Mouse (Mus musculus) hindbrain, embryonic 12.5 days (tissue): ENCODE results near the gene Ccdc191. TPM values are rescaled to one million over a fixed set of nuclear protein-coding genes. Genes with fewer than 3 reads are reported as not detected.

ENCODE experiments used
- ATAC-seq: fragments of 200-750 bp; cut with Nextera tagmentation; 2 replicates; pipeline ENCODE4 v1.8.0; 2017; ENCODE audit warnings: moderate TSS enrichment; ENCODE audit not compliant: low FRiP score
- H3K27ac ChIP-seq: fragments of 300-500 bp; sonication (generic); 2 replicates; pipeline ENCODE4 v1.5.1; 2016; ENCODE audit warnings: mild to moderate bottlenecking
- H3K27me3 ChIP-seq: fragments of 300-500 bp; sonication (generic); 2 replicates; pipeline ENCODE4 v1.6.1; 2016; ENCODE audit warnings: mild to moderate bottlenecking
- H3K36me3 ChIP-seq: fragments of 300-500 bp; sonication (generic); 2 replicates; pipeline ENCODE4 v1.6.1; 2016; ENCODE audit warnings: mild to moderate bottlenecking
- H3K4me1 ChIP-seq: fragments of 300-500 bp; sonication (generic); 2 replicates; pipeline ENCODE4 v1.6.1; 2016
- H3K4me2 ChIP-seq: fragments of 300-500 bp; sonication (generic); replicated peaks from 2 replicates; pipeline ENCODE4 v1.6.1; 2016; ENCODE audit warnings: mild to moderate bottlenecking
- H3K4me3 ChIP-seq: fragments of 300-500 bp; sonication (generic); 2 replicates; pipeline ENCODE4 v1.5.1; 2016; ENCODE audit warnings: mild to moderate bottlenecking
- H3K9ac ChIP-seq: fragments of 300-500 bp; sonication (generic); 2 replicates; pipeline ENCODE4 v1.6.1; 2016; ENCODE audit warnings: mild to moderate bottlenecking, moderate library complexity
- H3K9me3 ChIP-seq: fragments of 300-500 bp; sonication (generic); replicated peaks from 2 replicates; pipeline ENCODE4 v1.6.1; 2016; ENCODE audit warnings: mild to moderate bottlenecking
- WGBS: fragments of 180-500 bp; shearing (Covaris S2); methylation state at CpG from one replicate; pipeline ENCODE4 v1.1.7; 2016; 5-methylcytosine and 5-hydroxymethylcytosine counted together
- microRNA-seq: library from miRNA; unstranded; fragments of <30 nt; microRNA quantifications from one replicate; pipeline ENCODE4, GENCODE M21; 2017
- polyA plus RNA-seq: library from polyadenylated mRNA; unstranded; fragments of >200 nt; fragmentation: Nextera tagmentation; extraction: Ambion mirVana; gene quantifications from 2 replicates; pipeline ENCODE4 v1.2.1, GENCODE M21; 2016

Ccdc191 gene
- polyA plus RNA-seq, 1 experiment from 2014 or later = 11.2 TPM

- no peak for ATAC-seq
- Histone ChIP-seq H3K9ac (no peak overlapping the region), H3K27me3 (no peaks in the 10 kb centered on the region), H3K4me3 (no peak overlapping the region), H3K4me2 (no peak overlapping the region), H3K9me3 (no peaks in the 10 kb centered on the region), H3K36me3 (no peaks in the 10 kb centered on the region), H3K4me1 (no peaks in the 10 kb centered on the region), H3K27ac (no peak overlapping the region)
- 87% methylated on average over 5 of the region's 5 CpGs for WGBS
These were observed 109.9 kb downstream of the Ccdc191 start for GRCm38 (mm10) chr16:43999541-43999940.

GRCm38 (mm10) chr16:44002086-44002485, 112.5 kb downstream of the Ccdc191 start:
- no peak for ATAC-seq
- Histone ChIP-seq H3K9me3 (no peaks in the 10 kb centered on the region), H3K4me3 (no peak overlapping the region), H3K4me1 (no peaks in the 10 kb centered on the region), H3K27me3 (no peaks in the 10 kb centered on the region), H3K27ac (no peak overlapping the region), H3K36me3 (no peaks in the 10 kb centered on the region), H3K4me2 (no peak overlapping the region), H3K9ac (no peak overlapping the region)
- WGBS = 69% methylated on average over 5 of the region's 5 CpGs

GRCm38 (mm10) chr16:44011010-44011409, 121.4 kb downstream of the Ccdc191 start:
- no peak overlapping the region for H3K9ac ChIP-seq
- H3K4me1 ChIP-seq = no peaks in the 10 kb centered on the region
- ATAC-seq = no peak
- no peaks in the 10 kb centered on the region for H3K27me3 ChIP-seq
- H3K9me3 ChIP-seq = no peaks in the 10 kb centered on the region
- H3K4me2 ChIP-seq = no peak overlapping the region
- H3K27ac ChIP-seq = no peak overlapping the region
- no peak overlapping the region for H3K4me3 ChIP-seq
- H3K36me3 ChIP-seq = no peaks in the 10 kb centered on the region
- WGBS = 67% methylated on average over 5 of the region's 5 CpGs

Small RNA genes lying within 50 kb of the gene (microRNA-seq; reads per million reads assigned to microRNA genes)
- gene Mir3470b = not detected

Other genes with a start within 250 kb of the Ccdc191 start
- not detected in 2 replicates for gene Tigit, start 225.7 kb upstream of the Ccdc191 start, polyA plus RNA-seq
- gene Drd3, start 135.8 kb upstream of the Ccdc191 start, polyA plus RNA-seq = not detected in 2 replicates
- 28.1 and 29.8 TPM in 2 replicates for gene Qtrt2, start 37.0 kb downstream of the Ccdc191 start, polyA plus RNA-seq
- gene Zdhhc23, start 90.0 kb downstream of the Ccdc191 start, polyA plus RNA-seq = 1.1 and 1.4 TPM in 2 replicates
- 4.9 and 5.0 TPM in 2 replicates for gene Gramd1c, start 173.5 kb downstream of the Ccdc191 start, polyA plus RNA-seq
- 59.6 and 65.5 TPM in 2 replicates for gene Atp6v1a, start 249.9 kb downstream of the Ccdc191 start, polyA plus RNA-seq